Mouse (Mus musculus) neural tube, embryonic 12.5 days (tissue): ENCODE data around the gene Musk. TPM values are rescaled to one million over a fixed set of nuclear protein-coding genes. Genes with fewer than 3 reads are reported as not detected.
"Not testable (repeated sequence)": the region's sequence is repeated elsewhere in the genome, so short reads cannot be mapped to it uniquely, and the experiment has no call there.

ENCODE experiments used
- ATAC-seq: fragments of 200-750 bp; cut with Nextera tagmentation; 2 replicates; pipeline ENCODE4 v1.8.0; 2017; ENCODE audit warnings: low read depth, mild to moderate bottlenecking, moderate TSS enrichment, moderate library complexity; ENCODE audit not compliant: low FRiP score
- H3K27ac ChIP-seq: fragments of 300-500 bp; sonication (generic); 2 replicates; pipeline ENCODE4 v1.5.1; 2016
- H3K27me3 ChIP-seq: fragments of 300-500 bp; sonication (generic); replicated peaks from 2 replicates; pipeline ENCODE4 v1.6.1; 2016; ENCODE audit warnings: mild to moderate bottlenecking
- H3K36me3 ChIP-seq: fragments of 300-500 bp; sonication (generic); 2 replicates; pipeline ENCODE4 v1.6.1; 2016; ENCODE audit warnings: mild to moderate bottlenecking
- H3K4me1 ChIP-seq: fragments of 300-500 bp; sonication (generic); 2 replicates; pipeline ENCODE4 v1.6.1; 2016
- H3K4me2 ChIP-seq: fragments of 300-500 bp; sonication (generic); replicated peaks from 2 replicates; pipeline ENCODE4 v1.6.1; 2016; ENCODE audit warnings: mild to moderate bottlenecking
- H3K4me3 ChIP-seq: fragments of 300-500 bp; sonication (generic); 2 replicates; pipeline ENCODE4 v1.5.1; 2016
- H3K9ac ChIP-seq: fragments of 300-500 bp; sonication (generic); 2 replicates; pipeline ENCODE4 v1.6.1; 2016; ENCODE audit warnings: mild to moderate bottlenecking
- H3K9me3 ChIP-seq: fragments of 300-500 bp; sonication (generic); 2 replicates; pipeline ENCODE4 v1.6.1; 2016; ENCODE audit warnings: mild to moderate bottlenecking
- WGBS: fragments of 180-500 bp; shearing (Covaris S2); methylation state at CpG from one replicate; pipeline ENCODE4 v1.1.7; 2016; 5-methylcytosine and 5-hydroxymethylcytosine counted together
- polyA plus RNA-seq: library from polyadenylated mRNA; unstranded; fragments of >200 nt; fragmentation: Nextera tagmentation; extraction: Ambion mirVana; gene quantifications from 2 replicates; pipeline ENCODE4 v1.2.1, GENCODE M21; 2016

Gene Musk
- polyA plus RNA-seq: 0.80 and 1.7 TPM in 2 replicates

GRCm38 (mm10) chr4:58285687-58286086 is at the start of gene Musk:
Musk (plus strand) TSS chr4:58285960.
- no peak within 1 kb of the TSS for H3K4me2 ChIP-seq
- H3K27me3 ChIP-seq: no peaks in the 10 kb centered on the region
- WGBS: 80% methylated on average over 11 of the region's 11 CpGs
- no peaks in the 10 kb centered on the region for H3K9me3 ChIP-seq
- no peak within 1 kb of the TSS for H3K4me3 ChIP-seq
- H3K27ac ChIP-seq: no peak within 1 kb of the TSS
- no peaks in the 10 kb centered on the region for H3K36me3 ChIP-seq
- no peak for ATAC-seq
- no peaks in the 10 kb centered on the region for H3K4me1 ChIP-seq
- no peak within 1 kb of the TSS for H3K9ac ChIP-seq

- H3K4me3 ChIP-seq: no peak overlapping the region
- H3K4me2 ChIP-seq: no peak overlapping the region
- no peak overlapping the region for H3K27ac ChIP-seq
- no peak for ATAC-seq
- H3K27me3 ChIP-seq: no peaks in the 10 kb centered on the region
- no peaks in the 10 kb centered on the region for H3K9me3 ChIP-seq
- no peaks in the 10 kb centered on the region for H3K4me1 ChIP-seq
- no peaks in the 10 kb centered on the region for H3K36me3 ChIP-seq
- no peak overlapping the region for H3K9ac ChIP-seq
- 83% methylated on average over 7 of the region's 7 CpGs for WGBS
Measured at GRCm38 (mm10) chr4:58240416-58240815, 45.3 kb upstream of the Musk start.

GRCm38 (mm10) chr4:58245544-58245943 is 40.2 kb upstream of the Musk start:
- H3K4me3 ChIP-seq: no peak overlapping the region
- no peaks in the 10 kb centered on the region for H3K9me3 ChIP-seq
- no peaks in the 10 kb centered on the region for H3K36me3 ChIP-seq
- 100% methylated on average over 1 of the region's 1 CpGs for WGBS
- H3K4me2 ChIP-seq: no peak overlapping the region
- H3K27me3 ChIP-seq: no peaks in the 10 kb centered on the region
- no peak for ATAC-seq
- H3K4me1 ChIP-seq: no peaks in the 10 kb centered on the region
- no peak overlapping the region for H3K9ac ChIP-seq
- no peak overlapping the region for H3K27ac ChIP-seq

- WGBS: 87% methylated on average over 3 of the region's 3 CpGs
- no peak for ATAC-seq
- no peak overlapping the region for H3K27ac ChIP-seq
- no peak overlapping the region for H3K9ac ChIP-seq
- no peaks in the 10 kb centered on the region for H3K4me1 ChIP-seq
- H3K4me2 ChIP-seq: no peak overlapping the region
- H3K9me3 ChIP-seq: no peaks in the 10 kb centered on the region
- no peak overlapping the region for H3K4me3 ChIP-seq
- H3K27me3 ChIP-seq: no peaks in the 10 kb centered on the region
- H3K36me3 ChIP-seq: no peaks in the 10 kb centered on the region
Measured at GRCm38 (mm10) chr4:58252381-58252780, 33.4 kb upstream of the Musk start.

- Histone ChIP-seq H3K9me3 (no peaks in the 10 kb centered on the region), H3K36me3 (no peaks in the 10 kb centered on the region), H3K27ac (no peak overlapping the region), H3K27me3 (no peaks in the 10 kb centered on the region), H3K4me1 (no peaks in the 10 kb centered on the region), H3K9ac (no peak overlapping the region), H3K4me3 (no peak overlapping the region), H3K4me2 (no peak overlapping the region)
- no peak for ATAC-seq
- WGBS: 47% methylated on average over 5 of the region's 5 CpGs
Measured at GRCm38 (mm10) chr4:58253410-58253809, 32.4 kb upstream of the Musk start.

- H3K27ac ChIP-seq, ATAC-seq, H3K4me1 ChIP-seq, H3K9me3 ChIP-seq, H3K4me2 ChIP-seq, H3K4me3 ChIP-seq, H3K36me3 ChIP-seq, H3K9ac ChIP-seq, H3K27me3 ChIP-seq: not testable (repeated sequence)
- whole genome bisulfite sequencing: 95% methylated on average over 21 of the region's 21 CpGs
Measured at GRCm38 (mm10) chr4:58260767-58261166, 25.0 kb upstream of the Musk start.

- H3K9me3 ChIP-seq: no peaks in the 10 kb centered on the region
- H3K4me1 ChIP-seq: no peaks in the 10 kb centered on the region
- H3K27me3 ChIP-seq: no peaks in the 10 kb centered on the region
- no peak overlapping the region for H3K9ac ChIP-seq
- no peaks in the 10 kb centered on the region for H3K36me3 ChIP-seq
- no peak for ATAC-seq
- no peak overlapping the region for H3K27ac ChIP-seq
- WGBS: 63% methylated on average over 7 of the region's 7 CpGs
- H3K4me3 ChIP-seq: no peak overlapping the region
- H3K4me2 ChIP-seq: no peak overlapping the region
Measured at GRCm38 (mm10) chr4:58266294-58266693, 19.5 kb upstream of the Musk start.

- no peak overlapping the region for H3K9ac ChIP-seq
- no peaks in the 10 kb centered on the region for H3K27me3 ChIP-seq
- no peak overlapping the region for H3K27ac ChIP-seq
- WGBS: 74% methylated on average over 4 of the region's 4 CpGs
- no peak overlapping the region for H3K4me3 ChIP-seq
- ATAC-seq: no peak
- no peaks in the 10 kb centered on the region for H3K4me1 ChIP-seq
- no peak overlapping the region for H3K4me2 ChIP-seq
- H3K36me3 ChIP-seq: no peaks in the 10 kb centered on the region
- H3K9me3 ChIP-seq: no peaks in the 10 kb centered on the region
Measured at GRCm38 (mm10) chr4:58268897-58269542, 16.7 kb upstream of the Musk start.

- H3K4me2 ChIP-seq: no peak overlapping the region
- H3K4me3 ChIP-seq: no peak overlapping the region
- H3K4me1 ChIP-seq: no peaks in the 10 kb centered on the region
- no peak overlapping the region for H3K27ac ChIP-seq
- H3K36me3 ChIP-seq: no peaks in the 10 kb centered on the region
- H3K9me3 ChIP-seq: no peaks in the 10 kb centered on the region
- no peak for ATAC-seq
- WGBS: 94% methylated on average over 2 of the region's 2 CpGs
- H3K27me3 ChIP-seq: no peaks in the 10 kb centered on the region
- H3K9ac ChIP-seq: no peak overlapping the region
Measured at GRCm38 (mm10) chr4:58269961-58270360, 15.8 kb upstream of the Musk start.

- H3K9me3 ChIP-seq: no peaks in the 10 kb centered on the region
- H3K4me2 ChIP-seq: no peak overlapping the region
- no peaks in the 10 kb centered on the region for H3K27me3 ChIP-seq
- 83% methylated on average over 1 of the region's 1 CpGs for WGBS
- H3K4me3 ChIP-seq: no peak overlapping the region
- H3K27ac ChIP-seq: no peak overlapping the region
- no peaks in the 10 kb centered on the region for H3K36me3 ChIP-seq
- H3K9ac ChIP-seq: no peak overlapping the region
- no peak for ATAC-seq
- H3K4me1 ChIP-seq: no peaks in the 10 kb centered on the region
Measured at GRCm38 (mm10) chr4:58270956-58271355, 14.8 kb upstream of the Musk start.

GRCm38 (mm10) chr4:58271504-58272162 is 14.1 kb upstream of the Musk start:
- Histone ChIP-seq H3K36me3 (no peaks in the 10 kb centered on the region), H3K9me3 (no peaks in the 10 kb centered on the region), H3K4me2 (no peak overlapping the region), H3K27me3 (no peaks in the 10 kb centered on the region), H3K9ac (no peak overlapping the region), H3K27ac (no peak overlapping the region), H3K4me1 (no peaks in the 10 kb centered on the region), H3K4me3 (no peak overlapping the region)
- 69% methylated on average over 10 of the region's 10 CpGs for WGBS
- no peak for ATAC-seq

- Histone ChIP-seq H3K4me2 (no peak overlapping the region), H3K4me3 (no peak overlapping the region), H3K27me3 (no peaks in the 10 kb centered on the region), H3K27ac (no peak overlapping the region), H3K4me1 (no peaks in the 10 kb centered on the region), H3K9ac (no peak overlapping the region), H3K9me3 (no peaks in the 10 kb centered on the region), H3K36me3 (no peaks in the 10 kb centered on the region)
- no peak for ATAC-seq
- WGBS: 63% methylated on average over 8 of the region's 8 CpGs
Measured at GRCm38 (mm10) chr4:58275261-58275895, 10.4 kb upstream of the Musk start.
